Mouse (Mus musculus) myocyte (in vitro differentiated cells): ENCODE measurements at regions not wholly inside any gene's neighbourhood (a gene's known extent, or its start where the extent isn't known, plus 50 kb on each side); places are given as distances from the start of the nearest gene placed in this dataset.

Source experiments
- H3K27me3 ChIP-seq: one replicate; pipeline ENCODE4 v1.6.1; 2011; ENCODE audit not compliant: control insufficient read depth, insufficient read depth, insufficient read length
- H3K36me3 ChIP-seq: one replicate; pipeline ENCODE4 v1.6.1; 2011; ENCODE audit not compliant: control insufficient read depth, insufficient read depth
- H3K4me2 ChIP-seq: one replicate; pipeline ENCODE4 v1.6.1; 2011; ENCODE audit warnings: low read depth, control low read depth
- H3K4me3 ChIP-seq: one replicate; pipeline ENCODE4 v1.5.1; 2011; ENCODE audit warnings: mild to moderate bottlenecking, control low read depth, moderate library complexity
- H3K79me2 ChIP-seq: one replicate; pipeline ENCODE4 v1.6.1; 2011; ENCODE audit not compliant: control insufficient read depth, insufficient read depth
- H3ac ChIP-seq: one replicate; pipeline ENCODE4 v1.6.1; 2011; ENCODE audit not compliant: control insufficient read depth, insufficient read length
- CEBPB ChIP-seq: IDR thresholded peaks from 2 replicates; pipeline ENCODE4 v1.6.1; 2011; ENCODE audit warnings: mild to moderate bottlenecking, moderate library complexity; ENCODE audit not compliant: poor library complexity, insufficient read depth, severe bottlenecking
- E2F4 ChIP-seq: IDR thresholded peaks from one replicate; pipeline ENCODE4 v1.6.1; 2011; ENCODE audit warnings: mild to moderate bottlenecking, control low read depth, moderate library complexity; ENCODE audit not compliant: insufficient read depth
- MAX ChIP-seq: IDR thresholded peaks from one replicate; pipeline ENCODE4 v1.6.1; 2011; ENCODE audit warnings: low read depth, mild to moderate bottlenecking, control low read depth
- MYOD1 ChIP-seq, 3 experiments: IDR thresholded peaks; one replicate each; pipeline ENCODE4 v1.6.1; 2011; ENCODE audit warnings: control low read depth in 2 of 3, low read depth in 2 of 3, mild to moderate bottlenecking in 2 of 3, moderate library complexity in 1 of 3; ENCODE audit not compliant: insufficient read length in 2 of 3, control insufficient read depth in 1 of 3
- MYOG ChIP-seq, 3 experiments: IDR thresholded peaks; one replicate each; pipeline ENCODE4 v1.6.1; 2011; ENCODE audit warnings: control low read depth in 2 of 3, low read depth in 2 of 3, mild to moderate bottlenecking in 2 of 3; ENCODE audit not compliant: insufficient read length in 2 of 3, control insufficient read depth in 1 of 3, insufficient read depth in 1 of 3
- POLR2A ChIP-seq: IDR thresholded peaks from one replicate; pipeline ENCODE4 v1.6.1; 2011; ENCODE audit warnings: low read depth, mild to moderate bottlenecking, control low read depth, moderate library complexity; ENCODE audit not compliant: insufficient read length
- POLR2AphosphoS2 ChIP-seq: IDR thresholded peaks from one replicate; pipeline ENCODE4 v1.6.1; 2011; ENCODE audit warnings: low read depth, control low read depth; ENCODE audit not compliant: insufficient read length
- REST ChIP-seq: IDR thresholded peaks from one replicate; pipeline ENCODE4 v1.6.1; 2011; ENCODE audit warnings: mild to moderate bottlenecking, control low read depth, moderate library complexity; ENCODE audit not compliant: insufficient read depth, insufficient read length
- SRF ChIP-seq: IDR thresholded peaks from one replicate; pipeline ENCODE4 v1.6.1; 2011; ENCODE audit warnings: low read depth; ENCODE audit not compliant: control insufficient read depth, insufficient read length
- TCF12 ChIP-seq: IDR thresholded peaks from one replicate; pipeline ENCODE4 v1.6.1; 2011; ENCODE audit warnings: mild to moderate bottlenecking, control low read depth; ENCODE audit not compliant: poor library complexity, insufficient read depth, severe bottlenecking
- TCF3 ChIP-seq: IDR thresholded peaks from one replicate; pipeline ENCODE4 v1.6.1; 2011; ENCODE audit warnings: low read depth, control low read depth; ENCODE audit not compliant: insufficient read length
- USF1 ChIP-seq: IDR thresholded peaks from one replicate; pipeline ENCODE4 v1.6.1; 2011; ENCODE audit warnings: low read depth, mild to moderate bottlenecking, control low read depth, moderate library complexity

DNA sequence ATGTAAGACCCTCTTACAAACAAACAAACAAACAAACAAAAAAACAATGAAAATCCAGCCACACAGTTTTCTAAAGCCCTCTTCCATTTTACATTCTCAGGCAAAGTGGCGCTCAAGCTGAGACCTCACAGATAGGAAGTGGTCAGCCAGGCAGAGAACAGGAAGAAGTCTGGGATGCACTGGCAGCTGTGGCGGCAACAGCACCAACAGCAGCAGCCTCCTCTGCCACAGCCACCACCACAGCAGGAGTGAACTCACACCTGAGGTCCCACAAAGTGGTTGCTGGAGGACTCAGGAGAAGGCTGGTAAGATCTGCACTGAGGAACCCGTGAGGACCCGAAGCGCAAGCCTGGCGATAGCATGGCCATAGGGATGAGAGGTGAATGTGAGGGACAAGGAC, 156.3 kb downstream of the Grm4 start:
- H3ac ChIP-seq, result no peak overlapping the region
- peaks cover 33% of the 10 kb centered on the region for H3K27me3 ChIP-seq
- H3K4me2 ChIP-seq, result no peak overlapping the region
- TF ChIP-seq USF1 (no peak), E2F4 (no peak), CEBPB (no peak), MAX (no peak), SRF (no peak)
- H3K4me3 ChIP-seq, result no peak overlapping the region
- H3K36me3 ChIP-seq, result no peaks in the 10 kb centered on the region
- no peaks in the 10 kb centered on the region for H3K79me2 ChIP-seq

DNA sequence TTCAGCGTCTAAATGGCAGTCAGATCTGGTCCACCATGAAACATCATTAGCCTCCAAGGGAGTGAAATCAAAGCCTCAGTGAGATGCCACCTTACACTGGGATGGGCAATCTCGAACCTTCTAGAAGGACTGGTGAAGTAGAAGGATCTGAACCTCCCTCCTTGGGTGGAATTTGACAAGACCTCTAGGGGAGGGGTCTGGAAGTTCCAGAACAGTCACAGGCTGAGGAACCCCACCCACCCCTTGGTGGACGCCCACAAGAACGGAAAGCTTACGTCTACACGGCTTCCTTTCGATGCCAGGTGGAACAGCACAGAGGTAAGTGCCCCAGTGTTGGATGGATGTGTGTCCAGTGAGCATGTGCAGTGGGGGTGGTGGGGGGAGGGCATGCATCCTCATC, 156.9 kb downstream of the Grm4 start:
- no peak overlapping the region for H3K4me2 ChIP-seq
- no peak for TF ChIP-seq MAX
- TF ChIP-seq TCF3, result no peak
- no peak for TF ChIP-seq POLR2A
- TF ChIP-seq USF1, result no peak
- TF ChIP-seq POLR2AphosphoS2, result no peak
- no peak for TF ChIP-seq MYOD1 (IDR thresholded peaks at IDR 0.05; ENCODE audit: control insufficient read depth in 1 of 3, insufficient read length in 2 of 3, low read depth in 2 of 3)
- H3K4me3 ChIP-seq, result no peak overlapping the region
- H3K27me3 ChIP-seq, result peaks cover 29% of the 10 kb centered on the region
- H3K36me3 ChIP-seq, result no peaks in the 10 kb centered on the region
- no peaks in the 10 kb centered on the region for H3K79me2 ChIP-seq
- no peak overlapping the region for H3ac ChIP-seq

DNA sequence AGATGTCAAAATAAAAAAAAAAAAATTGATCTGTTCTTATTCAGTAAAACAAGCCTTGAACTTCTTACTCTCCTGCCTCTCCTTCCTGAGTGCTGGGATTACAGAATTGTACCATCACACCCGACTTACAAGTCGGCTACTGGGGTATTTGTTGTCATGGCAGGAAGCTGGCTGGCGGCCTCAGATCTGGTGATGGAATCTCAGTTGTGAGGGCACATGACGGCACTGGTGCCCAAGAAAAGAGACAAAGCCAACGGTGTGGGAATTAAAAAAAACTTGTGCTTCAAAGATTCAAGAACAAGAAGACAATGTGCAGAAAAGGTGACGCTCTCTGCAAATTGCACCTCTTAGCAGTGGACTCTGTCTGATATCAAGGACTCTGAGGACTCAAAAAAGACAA, 157.3 kb downstream of the Grm4 start:
- Histone ChIP-seq H3ac (no peak overlapping the region), H3K36me3 (no peaks in the 10 kb centered on the region), H3K27me3 (peaks cover 30% of the 10 kb centered on the region), H3K4me3 (no peak overlapping the region), H3K79me2 (no peaks in the 10 kb centered on the region), H3K4me2 (no peak overlapping the region)
- TF ChIP-seq POLR2AphosphoS2 (no peak), E2F4 (no peak), SRF (no peak), USF1 (no peak), POLR2A (no peak), MYOD1 (IDR thresholded peaks at IDR 0.05; ENCODE audit: control insufficient read depth in 1 of 3, insufficient read length in 2 of 3, low read depth in 2 of 3) (no peak), MAX (no peak), TCF3 (no peak), TCF12 (no peak), MYOG (IDR thresholded peaks at IDR 0.05; ENCODE audit: control insufficient read depth in 1 of 3, insufficient read depth in 1 of 3, insufficient read length in 2 of 3, low read depth in 2 of 3) (no peak), CEBPB (no peak), REST (no peak)

DNA sequence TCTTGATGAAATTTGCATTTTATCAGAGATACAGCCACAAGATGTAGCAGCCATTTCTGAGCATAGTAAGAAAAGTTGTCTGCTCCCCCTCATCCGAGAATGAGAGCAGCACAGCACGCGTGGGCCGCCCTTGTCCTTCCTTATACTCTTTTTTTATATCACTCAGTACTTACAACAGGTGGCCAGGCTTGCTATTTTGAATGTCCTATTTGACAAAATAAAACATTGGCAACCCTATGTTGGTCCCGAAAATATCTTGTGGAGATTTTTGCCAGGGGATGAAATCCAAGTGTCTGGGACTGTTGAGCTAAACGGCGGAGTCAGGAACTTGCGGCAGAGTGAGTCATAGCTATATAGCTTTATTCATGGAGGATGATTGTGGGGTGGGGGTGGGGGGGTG, 158.0 kb upstream of the Lemd2 start:
- Histone ChIP-seq H3ac (no peak overlapping the region), H3K79me2 (no peaks in the 10 kb centered on the region), H3K27me3 (peaks cover 41% of the 10 kb centered on the region), H3K4me3 (no peak overlapping the region), H3K4me2 (no peak overlapping the region), H3K36me3 (no peaks in the 10 kb centered on the region)
- TF ChIP-seq TCF12 (no peak), POLR2AphosphoS2 (no peak), POLR2A (no peak), REST (no peak), MYOD1 (IDR thresholded peaks at IDR 0.05; ENCODE audit: control insufficient read depth in 1 of 3, insufficient read length in 2 of 3, low read depth in 2 of 3) (no peak), SRF (no peak), E2F4 (no peak), TCF3 (no peak), CEBPB (no peak), USF1 (no peak), MAX (no peak), MYOG (IDR thresholded peaks at IDR 0.05; ENCODE audit: control insufficient read depth in 1 of 3, insufficient read depth in 1 of 3, insufficient read length in 2 of 3, low read depth in 2 of 3) (no peak)

DNA sequence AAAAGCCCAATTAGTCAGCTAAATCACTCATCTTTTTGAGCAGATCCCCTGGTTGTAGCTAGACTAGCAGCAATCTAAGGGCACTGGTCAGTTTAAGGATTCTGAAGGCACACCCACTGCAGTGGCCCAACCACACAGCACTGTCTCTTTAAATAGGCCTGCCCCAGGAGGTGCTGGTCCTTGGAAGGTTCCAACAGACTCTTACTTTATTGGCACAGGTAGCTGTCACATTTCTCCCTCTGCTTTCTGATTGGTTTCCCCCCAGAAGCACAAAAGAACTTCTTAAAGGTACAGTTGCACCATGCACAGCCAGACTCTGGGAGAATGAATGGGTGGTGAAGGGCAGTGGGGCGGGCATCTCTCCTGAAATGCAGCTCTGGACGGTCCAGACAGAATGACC, 157.1 kb upstream of the Lemd2 start:
- Histone ChIP-seq H3K4me3 (no peak overlapping the region), H3K79me2 (no peaks in the 10 kb centered on the region), H3K4me2 (no peak overlapping the region), H3K36me3 (no peaks in the 10 kb centered on the region), H3K27me3 (peaks cover 42% of the 10 kb centered on the region), H3ac (no peak overlapping the region)
- TF ChIP-seq REST (no peak), E2F4 (no peak), TCF3 (no peak), SRF (no peak), TCF12 (no peak), USF1 (no peak), MYOG (IDR thresholded peaks at IDR 0.05; ENCODE audit: control insufficient read depth in 1 of 3, insufficient read depth in 1 of 3, insufficient read length in 2 of 3, low read depth in 2 of 3) (no peak), POLR2AphosphoS2 (no peak), POLR2A (no peak), MYOD1 (IDR thresholded peaks at IDR 0.05; ENCODE audit: control insufficient read depth in 1 of 3, insufficient read length in 2 of 3, low read depth in 2 of 3) (no peak), CEBPB (no peak), MAX (no peak)
